Mouse (Mus musculus) layer of hippocampus, adult 18-20 months (tissue): Measurements from ENCODE around the gene Slc39a3. TPM values are rescaled to one million over a fixed set of nuclear protein-coding genes. Genes with fewer than 3 reads are reported as not detected.
"Not testable (repeated sequence)": the region's sequence is repeated elsewhere in the genome, so short reads cannot be mapped to it uniquely, and the experiment has no call there.

Experiments used
- DNase-seq, 2 experiments: peaks; one replicate each; pipeline ENCODE4 v3.0.0; 2022; ENCODE audit warnings: low spot score in 2 of 2
- long read RNA-seq: library from polyadenylated mRNA; stranded (forward); transcript quantifications from one replicate; pipeline ENCODE4 v2.0.0, GENCODE M21; 2021
- total RNA-seq, 2 experiments: library from RNA; stranded (reverse); gene quantifications; 2 replicates each; pipeline ENCODE4 v1.2.3; 2021

Slc39a3 gene
- 10 to 100 TPM; 62.1 to 64.4 TPM for total RNA-seq
- long read RNA-seq, transcript Slc39a3-205 (2 exons, 3,461 nt): minor isoform, 6 of 225 reads
- long read RNA-seq, transcript Slc39a3-202 (4 exons, 3,796 nt): major isoform, 129 of 225 reads
- long read RNA-seq, transcript Slc39a3-201 (4 exons, 3,680 nt): minor isoform, 44 of 225 reads
- long read RNA-seq, partial matches to known transcripts: 3 of 225 reads
- long read RNA-seq, other reads (novel, unspliced or antisense): 43 of 225 reads

GRCm38 (mm10) chr10:81036988-81037580, at the start of gene Slc39a3:
Gene Slc39a3, minus strand, starts transcription at chr10:81037426.
- peak; percentile 97 to 100 for DNase-seq

- no peak for DNase-seq
Measured at GRCm38 (mm10) chr10:81087021-81087420, 49.8 kb upstream of the Slc39a3 start.

- DNase-seq: peak in 1 of 2 experiments; percentile 90
Measured at GRCm38 (mm10) chr10:81082168-81082960, 45.1 kb upstream of the Slc39a3 start.

- DNase-seq: no peak
Measured at GRCm38 (mm10) chr10:81080008-81080655, 42.9 kb upstream of the Slc39a3 start.

- DNase-seq: no peak
Measured at GRCm38 (mm10) chr10:81077916-81078315, 40.7 kb upstream of the Slc39a3 start.

GRCm38 (mm10) chr10:81076356-81076755, 39.1 kb upstream of the Slc39a3 start:
- DNase-seq: no peak

- DNase-seq: no peak
Measured at GRCm38 (mm10) chr10:81075734-81076133, 38.5 kb upstream of the Slc39a3 start.

- no peak for DNase-seq
Measured at GRCm38 (mm10) chr10:81073464-81073863, 36.2 kb upstream of the Slc39a3 start.

GRCm38 (mm10) chr10:81072290-81072689, 35.1 kb upstream of the Slc39a3 start:
- DNase-seq: no peak

- peak; percentile 98 to 99 for DNase-seq
Measured at GRCm38 (mm10) chr10:81069836-81070235, 32.6 kb upstream of the Slc39a3 start, which contains the start of gene Thop1. Gene Thop1, plus strand, starts transcription at chr10:81070035.

GRCm38 (mm10) chr10:81068706-81069105, 31.5 kb upstream of the Slc39a3 start:
- no peak for DNase-seq

- not testable (repeated sequence) for DNase-seq
Measured at GRCm38 (mm10) chr10:81064519-81064918, 27.3 kb upstream of the Slc39a3 start.

GRCm38 (mm10) chr10:81062710-81063109, 25.5 kb upstream of the Slc39a3 start:
- DNase-seq: no peak

- peak; percentile 99 to 100 for DNase-seq
Measured at GRCm38 (mm10) chr10:81059603-81060543, 22.6 kb upstream of the Slc39a3 start, which contains the start of gene Sgta. Gene Sgta, minus strand, starts transcription at chr10:81060181.

- no peak for DNase-seq
Measured at GRCm38 (mm10) chr10:81058896-81059295, 21.7 kb upstream of the Slc39a3 start.

GRCm38 (mm10) chr10:81057406-81058130, 20.3 kb upstream of the Slc39a3 start:
- no peak for DNase-seq

GRCm38 (mm10) chr10:81055802-81056340, 18.6 kb upstream of the Slc39a3 start:
- DNase-seq: not testable (repeated sequence)

- DNase-seq: no peak
Measured at GRCm38 (mm10) chr10:81055169-81055568, 17.9 kb upstream of the Slc39a3 start.

GRCm38 (mm10) chr10:81052577-81052976, 15.4 kb upstream of the Slc39a3 start:
- DNase-seq: no peak
